Mouse (Mus musculus): ENCODE measurements around the gene Fancd2os.

DNA sequence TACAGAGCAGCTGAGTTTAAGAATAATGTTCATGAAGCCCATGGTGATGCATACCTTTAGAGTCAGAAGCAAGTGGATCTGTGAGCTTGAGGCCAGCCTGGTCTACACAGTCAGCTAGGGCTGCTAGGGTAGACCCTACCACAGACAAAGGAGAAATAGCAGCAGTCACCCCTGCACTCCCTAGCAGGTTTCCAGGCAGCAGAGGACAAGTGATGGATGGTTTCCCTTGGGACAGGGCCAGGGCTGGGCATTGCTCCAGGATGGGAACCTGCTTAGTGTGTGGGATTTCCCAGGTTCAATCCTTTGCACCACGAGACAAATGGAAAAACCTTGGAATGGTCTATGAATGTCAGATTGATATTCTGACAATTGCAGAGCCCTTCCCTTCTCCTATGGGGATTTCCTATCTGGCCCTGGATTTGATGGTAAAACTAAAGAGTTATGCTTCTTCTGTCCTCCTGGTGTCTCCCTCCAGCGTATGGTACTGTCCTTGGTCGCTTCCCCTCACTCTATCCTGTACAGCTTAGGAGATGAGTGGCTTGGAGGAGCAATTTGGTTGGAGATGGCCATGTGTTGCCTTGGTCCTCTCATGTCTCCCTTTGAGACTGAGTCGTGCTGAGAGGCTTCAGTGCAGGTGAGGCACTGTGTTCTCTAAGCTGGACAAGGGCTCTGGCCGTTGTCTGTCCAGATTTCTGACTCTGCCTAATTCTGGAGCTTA lies 13.9 kb downstream of the Fancd2os start:
- TF ChIP-seq CTCF (IDR thresholded peaks at IDR 0.05; ENCODE audit: low read depth) (no peak), EP300 (IDR thresholded peaks at IDR 0.05; ENCODE audit: low read depth) (no peak)
